Mouse (Mus musculus) spleen, postnatal 10 days (tissue): ENCODE measurements around the gene Qrsl1.

Experiments used
- DNase-seq, 2 experiments: peaks; one replicate each; pipeline ENCODE4 v3.0.0; 2021 to 2022; ENCODE audit warnings: low spot score in 2 of 2

Qrsl1 gene

DNA sequence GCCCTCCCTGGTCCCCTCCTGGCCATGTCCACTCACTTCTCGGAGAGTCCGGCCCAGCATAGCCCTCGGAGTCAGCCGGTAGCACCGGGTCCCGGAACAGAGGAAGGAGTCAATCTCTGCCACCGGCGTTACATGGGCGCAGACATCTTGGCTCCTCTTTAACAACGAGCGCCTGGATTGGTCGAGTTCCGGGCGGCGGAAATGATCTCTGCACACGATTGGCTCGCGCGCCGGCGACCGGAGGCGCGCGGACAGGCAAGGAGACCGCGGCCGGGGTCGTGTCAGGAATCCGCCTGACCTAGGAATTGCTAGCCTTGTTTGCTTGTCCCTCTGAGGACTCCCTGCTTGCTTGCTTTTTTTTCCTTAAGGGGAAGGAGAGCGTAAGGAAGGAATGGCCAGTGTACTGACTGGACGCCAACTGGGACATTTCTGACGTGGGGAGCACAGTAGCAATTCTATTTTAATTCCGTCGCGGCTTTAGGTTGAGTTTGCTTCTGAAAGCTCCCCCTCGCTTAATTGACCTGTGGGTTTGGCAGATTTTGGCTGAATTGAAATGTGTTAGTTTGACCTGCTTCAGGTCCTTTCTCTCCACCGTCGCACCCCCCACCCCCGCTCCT lies at the start of gene Qrsl1, which contains the start of gene Rtn4ip1:
Qrsl1 (minus strand) TSS at position 168 of the 617 bp plus-strand sequence.
Rtn4ip1 (plus strand) TSS at position 230 of the 617 bp plus-strand sequence.
- DNase-seq, result peak; percentile 81 to 92

DNA sequence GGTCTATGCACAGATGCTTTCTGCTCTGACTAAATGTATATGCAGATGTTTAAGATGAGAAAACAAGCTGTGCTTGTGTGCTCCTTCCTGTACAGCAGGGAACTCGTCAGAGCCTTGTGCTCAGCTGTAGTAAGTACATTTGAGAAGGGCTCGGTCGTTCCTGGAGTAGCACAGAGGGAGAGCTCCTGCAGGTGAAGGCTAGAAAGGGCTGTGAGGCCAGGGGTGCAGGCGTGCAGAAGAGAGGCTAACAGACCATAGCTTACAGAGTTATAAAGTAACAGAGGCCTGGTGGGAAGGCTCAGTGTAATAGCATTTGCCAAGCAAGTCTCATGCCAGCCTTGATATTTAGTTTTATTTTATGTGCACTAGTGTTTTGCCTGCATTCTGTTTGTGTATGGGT lies 43.9 kb upstream of the Qrsl1 start:
- DNase-seq, result no peak

DNA sequence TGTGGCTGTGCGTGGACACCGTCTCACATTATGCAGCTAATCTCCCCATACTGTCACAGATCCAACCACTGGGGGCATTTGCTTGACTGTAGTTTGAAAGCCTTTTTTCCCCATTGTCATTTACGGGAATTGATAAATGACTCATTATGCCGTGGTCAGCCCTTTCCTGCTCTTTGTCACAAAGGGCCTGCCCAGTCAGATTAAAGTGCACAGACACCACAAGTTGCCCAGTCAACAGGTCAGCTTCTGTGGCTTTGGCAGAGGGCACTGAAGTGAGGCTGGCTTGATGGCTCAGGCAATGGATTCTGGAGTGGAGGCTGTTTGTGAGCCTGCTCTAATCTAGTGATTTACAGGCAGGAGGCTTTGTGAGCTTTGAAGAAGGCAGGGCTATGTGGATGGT lies 42.2 kb upstream of the Qrsl1 start:
- DNase-seq, result no peak

DNA sequence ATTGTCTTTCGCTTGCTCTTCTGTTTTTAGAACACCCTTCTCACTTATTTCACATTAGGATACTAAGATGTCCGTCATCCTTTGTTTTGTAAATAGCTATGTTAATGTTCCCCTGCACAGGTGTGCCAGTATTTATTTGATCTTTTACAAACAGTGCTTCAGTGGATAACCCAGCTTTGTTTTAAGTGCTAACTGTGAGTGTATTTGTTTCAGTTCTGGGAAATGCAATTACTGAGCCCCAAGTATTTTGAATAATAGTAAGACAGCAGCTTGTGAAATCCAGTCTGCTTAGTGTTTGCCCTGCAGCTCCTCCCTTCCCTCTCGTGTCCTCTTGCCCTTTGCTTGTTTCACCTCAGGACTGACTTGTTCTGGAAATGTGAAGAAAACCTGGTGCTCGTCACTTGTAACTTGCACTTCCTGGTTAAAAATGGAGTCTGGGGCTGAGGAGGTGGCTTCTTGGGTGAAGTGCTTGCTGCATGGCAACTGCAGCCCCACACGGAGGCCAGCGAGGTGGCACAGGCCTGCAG lies 37.7 kb upstream of the Qrsl1 start:
- DNase-seq, result no peak

DNA sequence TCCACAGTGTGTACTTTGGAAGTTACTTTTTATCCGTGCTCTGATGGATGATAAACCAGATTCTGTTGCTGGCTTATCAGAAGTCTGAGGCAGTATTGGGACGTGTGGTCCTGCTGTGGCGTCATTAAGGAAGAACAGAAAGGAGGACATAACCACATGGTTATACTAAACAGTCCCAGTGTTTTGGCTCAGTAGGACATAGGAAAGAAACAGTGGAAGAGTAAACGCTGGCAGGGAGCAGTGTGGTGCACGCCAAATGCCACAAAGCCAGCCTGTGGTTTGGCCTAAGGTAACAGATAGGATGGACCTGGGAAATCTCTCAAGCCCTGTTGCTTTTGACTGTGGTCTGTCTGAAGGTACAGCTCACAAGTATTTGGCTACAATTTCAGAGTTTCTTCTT lies 27.1 kb upstream of the Qrsl1 start:
- DNase-seq, result no peak

DNA sequence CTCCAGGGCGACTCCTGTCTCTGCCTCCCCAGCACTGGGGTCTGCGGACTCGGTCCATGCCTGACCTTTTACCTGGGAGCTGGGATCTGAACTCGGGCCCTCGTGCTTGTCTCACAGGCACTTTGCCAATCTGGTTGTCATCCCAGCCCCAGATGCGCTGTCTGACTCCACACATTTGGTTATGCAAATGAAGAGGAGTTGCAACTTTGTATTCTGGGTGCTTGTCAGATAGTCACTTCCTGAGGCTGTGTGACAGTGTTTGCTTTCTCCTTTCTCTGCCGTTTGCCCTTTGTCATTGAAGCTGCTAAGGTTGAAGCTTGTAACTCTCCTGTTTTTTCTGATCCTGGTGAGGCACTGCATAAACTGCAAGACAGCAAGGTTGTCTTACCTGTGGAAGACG lies 26.2 kb upstream of the Qrsl1 start:
- DNase-seq, result no peak

DNA sequence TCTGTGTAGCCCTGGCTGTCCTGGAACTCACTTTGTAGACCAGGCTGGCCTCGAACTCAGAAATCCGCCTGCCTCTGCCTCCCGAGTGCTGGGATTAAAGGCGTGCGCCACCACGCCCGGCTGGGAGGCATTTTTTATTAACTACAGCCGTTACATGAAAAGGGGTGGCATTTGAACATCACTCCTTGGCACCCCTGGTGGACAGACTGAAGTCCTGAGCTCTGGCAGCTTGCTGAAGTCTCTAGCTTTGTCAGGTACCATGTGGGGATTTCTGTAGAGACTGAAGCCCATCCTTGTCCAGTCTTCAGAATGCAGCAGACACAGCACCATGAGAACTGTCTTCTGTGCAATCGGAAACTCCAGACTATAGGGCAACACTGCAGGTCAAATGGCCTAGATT lies 24.2 kb upstream of the Qrsl1 start:
- DNase-seq, result peak in 1 of 2 experiments; percentile 30

DNA sequence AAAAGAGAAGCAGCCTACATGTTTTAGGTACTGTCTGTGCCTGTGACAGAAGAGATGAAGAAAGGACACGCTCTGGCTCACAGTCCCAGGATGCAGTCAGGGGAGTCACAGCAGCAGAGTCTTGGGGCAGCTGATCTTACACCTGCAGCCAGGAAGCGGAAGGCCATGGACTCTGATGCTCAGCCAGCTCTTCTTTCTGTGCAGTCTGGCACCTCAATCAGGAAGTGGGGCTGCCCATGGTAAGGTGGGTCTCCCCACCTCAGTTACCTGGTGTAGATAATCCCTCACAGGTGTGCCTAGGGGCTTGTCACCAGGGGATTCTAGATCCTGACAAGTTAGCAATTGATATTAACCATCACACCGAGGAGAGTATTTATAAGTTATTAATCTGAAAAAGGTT lies 21.6 kb upstream of the Qrsl1 start:
- DNase-seq, result no peak

DNA sequence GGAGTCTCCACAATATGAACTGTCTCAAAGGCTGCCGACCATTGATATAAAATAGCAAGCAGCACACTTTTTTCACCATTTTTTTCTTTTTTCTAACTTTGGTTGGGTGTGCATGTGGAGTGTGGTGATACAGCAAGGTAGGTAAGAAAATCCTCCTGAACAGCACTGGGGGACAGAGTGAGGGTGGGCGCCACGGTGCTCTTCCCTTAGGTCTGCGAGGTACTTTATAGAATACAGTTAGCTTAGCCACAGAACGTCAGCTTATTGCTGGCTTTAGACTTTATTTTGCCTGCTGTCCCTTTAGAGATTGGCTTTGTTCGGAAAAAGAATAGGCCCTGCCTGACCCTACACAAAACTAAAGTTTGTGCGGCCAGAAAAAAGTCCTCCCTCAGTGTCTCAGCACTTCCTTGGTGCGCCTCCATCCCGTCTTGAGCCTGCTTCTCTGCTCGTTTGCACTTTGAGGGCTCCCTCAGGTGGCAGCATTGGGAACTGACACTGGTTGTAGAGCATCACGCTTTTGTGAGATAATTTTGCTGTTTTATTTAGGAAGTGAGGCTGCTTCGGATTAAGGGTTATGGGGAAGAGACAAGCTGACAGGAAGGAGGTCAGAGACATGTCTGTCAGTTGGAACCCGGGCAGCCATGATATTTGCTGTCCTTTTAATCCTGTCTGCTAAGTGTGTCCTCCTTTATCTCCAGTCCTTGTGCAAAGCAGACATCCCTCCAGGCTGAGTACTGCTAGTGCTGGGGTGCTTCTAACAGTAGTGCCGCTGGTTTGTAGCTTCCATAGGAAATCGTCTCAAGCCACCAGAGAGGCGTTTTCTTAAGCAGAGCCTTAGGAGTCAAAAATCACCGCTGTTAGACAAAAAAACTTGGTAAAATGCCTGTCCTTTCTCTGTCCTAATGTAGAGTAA lies 17.4 kb upstream of the Qrsl1 start:
- peak; percentile 89 to 94 for DNase-seq

DNA sequence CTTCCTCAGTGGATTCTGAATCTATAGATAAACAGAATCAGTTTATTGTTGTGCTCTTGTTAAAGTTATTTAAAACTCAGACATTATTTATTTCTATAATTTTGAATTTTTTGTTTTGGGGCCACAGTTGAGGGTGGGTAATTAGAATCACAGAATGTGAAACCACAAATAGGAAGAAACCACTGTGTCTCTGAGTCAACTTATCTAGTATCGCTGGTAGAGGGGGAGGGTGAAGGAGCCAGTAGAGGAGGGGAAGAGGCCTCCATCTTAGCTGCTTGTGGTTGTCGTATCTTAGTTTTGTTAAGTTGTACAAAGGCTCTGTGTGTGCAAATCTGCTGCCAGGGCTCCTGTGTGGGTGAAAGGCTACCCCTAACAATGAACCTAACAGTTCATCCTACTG lies 15.2 kb upstream of the Qrsl1 start:
- no peak for DNase-seq

DNA sequence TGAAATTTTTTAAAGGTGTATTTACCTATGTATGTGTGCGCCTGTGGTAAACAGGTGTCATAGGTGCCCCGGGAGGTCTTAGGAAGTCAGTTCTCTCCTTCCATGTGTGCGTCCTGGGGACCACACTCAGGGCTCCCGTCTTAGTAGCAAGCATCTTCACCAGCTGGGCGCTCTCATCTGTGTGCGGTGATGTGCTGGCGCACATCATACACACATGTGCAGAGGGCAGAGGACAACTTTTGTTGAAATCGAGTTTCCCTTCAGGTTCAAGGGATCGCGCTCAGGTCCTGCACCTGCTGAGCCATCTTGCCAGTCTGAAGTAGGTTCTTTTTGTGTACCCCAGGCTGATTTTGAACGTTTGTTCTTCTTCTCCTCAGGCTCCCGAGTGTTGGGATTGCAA lies 14.6 kb upstream of the Qrsl1 start:
- DNase-seq, result no peak

DNA sequence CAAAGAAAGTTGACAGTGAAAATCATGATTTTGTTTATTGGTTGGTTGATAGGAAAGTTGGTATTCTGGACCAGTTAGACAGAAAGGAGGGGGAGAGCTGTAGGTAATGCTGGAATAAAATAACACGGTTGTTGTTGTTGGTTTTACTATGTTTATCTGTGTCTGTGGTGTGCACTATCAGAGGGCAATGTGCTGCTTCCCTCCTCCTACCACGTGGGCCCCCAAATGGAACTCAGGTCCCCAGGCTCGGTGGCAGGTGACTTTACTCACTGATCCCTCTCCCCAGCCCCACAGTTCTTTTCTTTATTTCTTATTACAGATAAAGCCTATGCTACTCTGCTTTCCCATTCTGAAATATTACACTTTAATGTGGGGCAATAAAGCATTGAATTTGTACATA lies 10.7 kb upstream of the Qrsl1 start:
- DNase-seq, result no peak

DNA sequence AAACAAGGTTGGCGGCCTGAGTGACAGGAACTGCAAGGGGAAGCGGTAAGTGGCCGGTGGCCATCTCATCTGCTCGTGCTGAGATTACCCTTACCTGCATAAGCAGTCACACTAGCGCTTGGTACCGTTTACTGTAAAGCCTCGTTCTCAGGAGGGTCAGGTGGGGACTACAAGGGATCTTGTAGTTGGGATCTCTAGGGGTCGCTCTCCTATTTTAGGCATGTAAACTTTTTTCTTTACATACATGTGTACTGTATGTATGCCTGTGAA lies 9.3 kb upstream of the Qrsl1 start:
- DNase-seq, result no peak

DNA sequence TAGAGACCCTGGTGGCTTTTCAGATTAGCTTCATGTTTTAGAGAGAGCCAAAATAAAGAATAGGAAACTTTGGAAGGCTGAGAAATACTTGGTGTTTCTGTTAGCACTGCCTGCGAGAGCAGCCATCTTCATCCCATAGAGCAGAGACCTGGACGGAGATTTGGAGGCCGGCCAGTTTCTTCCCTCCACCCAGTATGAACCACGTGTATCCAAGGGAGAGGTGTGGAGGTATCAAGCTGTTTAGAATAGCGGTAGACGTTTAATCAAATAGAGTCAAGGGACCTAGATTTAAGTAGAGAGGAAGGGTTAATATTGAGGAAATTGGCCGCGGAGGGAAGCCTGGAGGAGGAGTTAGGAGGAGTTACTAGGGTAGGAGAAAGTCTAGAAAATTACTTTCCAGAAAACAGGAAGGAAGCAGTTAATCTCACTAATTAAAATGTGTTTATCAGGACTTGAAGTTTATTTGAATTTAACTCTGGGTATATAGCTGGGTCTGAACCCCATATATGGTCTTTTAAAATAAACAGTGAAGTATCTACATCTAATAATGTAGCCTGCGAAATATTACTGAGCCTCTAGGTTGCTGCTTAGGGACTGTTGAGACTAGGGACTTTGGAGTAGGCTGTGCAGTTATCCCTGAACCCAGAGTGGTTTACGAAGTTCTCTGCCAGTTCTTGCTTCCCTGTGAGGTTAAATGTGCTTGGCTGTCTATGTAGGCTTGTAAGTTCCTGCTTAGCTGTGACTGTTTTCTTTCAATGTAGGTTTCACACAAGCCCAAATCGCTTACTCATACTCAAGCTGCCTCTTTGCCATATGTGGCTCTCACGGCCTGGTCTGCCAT lies 8.7 kb upstream of the Qrsl1 start:
- DNase-seq, result no peak

DNA sequence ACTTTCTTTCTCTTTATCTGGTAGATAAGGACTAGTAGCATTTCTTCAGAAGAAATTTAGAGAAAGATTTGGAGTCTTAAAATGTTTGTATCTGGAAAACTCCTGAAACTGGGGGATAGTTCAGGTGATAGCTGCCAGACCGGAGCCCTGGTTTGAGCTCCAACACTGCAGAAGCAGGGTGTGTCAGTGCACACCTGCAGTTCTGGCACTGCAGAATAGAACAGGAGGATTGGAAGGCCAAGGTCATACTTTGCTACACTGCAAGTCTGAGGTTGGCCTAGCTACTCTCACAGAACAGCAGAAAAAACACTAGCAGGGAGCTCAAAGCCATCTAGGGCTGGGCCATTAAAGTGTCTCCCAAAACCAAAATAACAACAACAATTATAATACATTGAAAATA lies 3.0 kb upstream of the Qrsl1 start:
- no peak for DNase-seq

DNA sequence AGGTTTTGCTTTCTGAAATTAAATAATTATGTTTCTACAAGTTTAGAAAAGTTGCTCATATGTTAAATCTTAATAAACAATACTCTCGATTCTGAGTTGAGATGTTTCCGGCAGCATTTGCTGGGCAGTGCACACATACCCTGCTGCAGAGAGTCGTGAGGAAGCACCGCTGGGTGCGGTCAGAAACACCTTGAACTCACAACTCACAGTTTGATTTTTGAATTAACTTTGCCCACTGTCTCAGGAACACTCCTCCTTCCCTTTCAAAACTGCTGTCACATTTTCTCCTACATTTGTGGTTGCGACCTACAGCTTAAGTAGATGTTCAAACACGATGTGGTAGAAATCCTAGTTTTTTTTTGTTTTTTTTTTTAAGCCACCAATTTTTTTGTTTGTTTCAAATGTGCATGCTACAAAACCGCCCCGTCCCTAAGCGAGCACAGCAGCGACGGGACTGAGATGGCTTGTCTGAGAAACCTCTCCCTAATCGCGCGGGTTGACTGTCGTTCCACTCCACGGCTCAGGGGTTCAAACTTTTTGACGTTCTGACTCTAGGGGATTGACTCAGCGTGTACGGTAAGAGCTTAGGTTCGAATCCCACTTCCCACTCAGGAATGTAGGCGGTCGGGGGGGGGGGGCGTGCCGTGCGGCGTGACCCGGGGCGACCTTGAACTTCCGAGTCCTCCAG lies 518 bp downstream of the Qrsl1 start:
- DNase-seq, result no peak

DNA sequence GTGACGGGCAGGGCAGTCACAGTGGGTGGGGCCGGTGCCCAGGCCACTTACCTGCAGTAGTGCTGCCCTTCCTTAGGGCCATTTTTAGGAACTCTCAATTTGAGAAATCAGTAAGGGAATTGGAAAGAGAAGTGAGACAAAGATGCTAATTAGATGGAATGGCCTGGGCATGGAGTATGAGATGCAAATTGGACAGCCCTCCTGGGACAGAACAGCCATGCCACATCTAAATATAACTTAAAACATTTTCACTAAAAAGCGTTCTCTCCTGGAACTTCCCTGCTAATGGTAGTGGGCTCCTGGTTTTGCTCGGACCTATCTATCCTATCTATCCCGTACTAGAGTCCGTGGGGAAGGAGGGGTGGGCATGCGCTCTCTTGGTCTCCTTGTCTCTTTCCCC lies 3.3 kb downstream of the Qrsl1 start:
- DNase-seq, result no peak

DNA sequence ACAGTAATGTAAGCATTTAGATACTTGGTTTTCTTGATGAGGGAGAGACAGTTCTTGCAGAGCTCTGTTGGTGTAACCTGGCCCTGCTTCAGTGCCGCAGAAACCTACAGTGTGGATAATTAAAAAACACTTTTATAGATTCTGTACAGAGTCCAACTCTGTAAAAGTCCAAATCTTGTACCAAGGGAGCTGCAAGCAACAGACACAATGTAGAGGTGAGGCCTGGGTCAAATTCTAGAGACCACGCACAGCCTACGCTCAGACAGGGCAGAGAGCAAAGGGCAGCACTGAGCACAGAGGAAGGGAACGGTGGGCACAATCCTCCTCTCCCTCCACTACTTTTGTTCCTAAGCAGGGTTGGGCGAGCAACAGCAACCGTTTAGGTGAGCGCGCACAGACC lies 5.5 kb downstream of the Qrsl1 start:
- DNase-seq, result no peak

DNA sequence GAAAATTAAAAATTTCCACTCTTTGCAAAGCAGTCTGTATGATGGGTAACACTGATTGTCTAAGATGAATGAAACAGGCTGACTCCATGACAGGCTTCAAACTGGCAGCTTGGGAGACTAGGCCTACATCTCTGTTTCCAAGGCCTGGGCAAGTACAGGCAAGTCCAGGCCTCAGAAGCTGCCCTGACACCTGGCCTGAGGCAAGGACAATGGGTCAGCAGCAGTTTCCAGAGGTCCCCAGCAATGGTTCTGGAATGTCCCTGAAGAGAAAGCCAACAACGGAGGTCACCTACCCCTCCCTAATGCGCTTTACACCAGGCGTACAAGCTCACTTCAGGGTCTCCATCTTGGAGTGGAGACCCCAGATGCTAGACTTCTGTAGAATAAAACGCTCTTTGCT lies 8.6 kb downstream of the Qrsl1 start:
- no peak for DNase-seq

DNA sequence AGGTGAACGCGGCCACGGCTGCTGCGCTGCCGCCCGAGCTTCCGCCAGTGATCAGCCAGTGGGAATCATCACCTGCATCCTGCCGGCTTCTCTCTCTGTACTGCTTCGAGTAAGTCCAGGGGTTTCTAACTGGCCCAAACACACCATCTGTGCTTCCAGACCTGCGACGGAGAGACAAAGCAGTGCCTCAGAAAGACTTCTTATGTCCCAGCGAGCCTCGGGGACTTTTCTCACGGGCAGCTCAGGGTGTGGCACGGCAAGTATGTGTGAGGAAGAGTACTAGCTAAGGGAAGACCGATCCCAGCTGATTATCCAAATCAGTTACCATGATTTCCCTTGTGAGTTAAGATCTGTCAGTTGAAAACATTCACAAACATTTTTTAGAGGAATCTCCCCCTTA lies 12.6 kb downstream of the Qrsl1 start:
- no peak for DNase-seq

DNA sequence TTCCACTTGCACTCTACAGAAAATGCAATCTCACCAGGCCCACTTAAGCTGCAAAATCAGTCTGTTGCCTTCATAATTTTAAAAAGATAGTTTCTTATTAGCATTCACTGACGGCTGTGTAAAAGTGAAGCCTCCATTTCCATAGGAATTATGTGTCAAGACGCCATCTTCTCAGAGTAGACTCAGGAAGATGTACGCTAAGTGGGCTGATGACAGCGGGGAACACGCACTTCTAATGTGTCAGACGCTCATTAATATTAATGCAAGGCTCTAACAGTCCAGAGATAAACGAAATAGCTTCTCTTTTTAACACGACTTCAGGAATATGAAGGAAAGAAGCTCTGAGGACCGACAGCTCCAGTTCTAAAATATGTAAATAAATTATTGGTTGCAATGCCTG lies 13.9 kb downstream of the Qrsl1 start:
- DNase-seq, result no peak

DNA sequence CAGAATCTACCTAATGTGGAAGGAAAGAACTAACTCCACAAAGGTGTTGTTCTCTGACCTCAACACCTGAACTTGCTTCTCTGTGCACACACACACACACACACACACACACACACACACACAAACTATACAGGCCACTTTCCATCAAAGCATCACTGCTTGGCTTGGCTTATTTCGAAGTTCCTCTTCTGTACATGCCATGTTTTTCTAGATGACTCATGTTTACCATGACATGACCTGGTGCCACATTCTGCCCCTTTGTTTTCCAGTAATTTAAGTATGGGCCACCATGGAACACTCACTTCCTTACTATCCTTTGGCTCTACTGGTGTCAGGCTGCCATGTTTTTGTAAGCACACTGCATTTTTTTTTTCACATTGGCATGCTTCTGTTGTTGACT lies 30.1 kb downstream of the Qrsl1 start:
- DNase-seq, result no peak
